Mouse (Mus musculus) CH12.LX (cell line): ENCODE data around the gene Gm20716.

Source experiments
- BHLHE40 ChIP-seq: IDR thresholded peaks from 2 replicates; pipeline ENCODE4 v1.6.1; 2011; ENCODE audit warnings: mild to moderate bottlenecking, low read depth, low read length, improper control_type of control experiment
- CHD1 ChIP-seq: IDR thresholded peaks from 2 replicates; pipeline ENCODE4 v1.6.1; 2012; ENCODE audit warnings: low read depth, low read length, improper control_type of control experiment, inconsistent platforms
- CTCF ChIP-seq, 2 experiments: IDR thresholded peaks in 1 of 2; conservative IDR thresholded peaks in 1 of 2; 2 replicates each; pipeline ENCODE4 v1.5.1; 2011 to 2012; ENCODE audit warnings: low read depth in 2 of 2, low read length in 2 of 2, improper control_type of control experiment in 1 of 2, inconsistent platforms in 1 of 2, mild to moderate bottlenecking in 1 of 2, moderate library complexity in 1 of 2
- ETS1 ChIP-seq: conservative IDR thresholded peaks from 2 replicates; pipeline ENCODE4 v1.6.1; 2012; ENCODE audit warnings: low read depth, mild to moderate bottlenecking, inconsistent platforms, low read length, improper control_type of control experiment, moderate library complexity
- GABPA ChIP-seq: IDR thresholded peaks from 2 replicates; pipeline ENCODE4 v1.6.1; 2012; ENCODE audit warnings: low read depth, low read length, improper control_type of control experiment, inconsistent platforms; ENCODE audit not compliant: insufficient replicate concordance
- IRF4 ChIP-seq: IDR thresholded peaks from 2 replicates; pipeline ENCODE4 v1.6.1; 2014; ENCODE audit warnings: low read depth, mild to moderate bottlenecking, inconsistent platforms, low read length, improper control_type of control experiment
- MAX ChIP-seq: IDR thresholded peaks from 2 replicates; pipeline ENCODE4 v1.6.1; 2011; ENCODE audit warnings: low read length, improper control_type of control experiment
- MXI1 ChIP-seq: IDR thresholded peaks from 2 replicates; pipeline ENCODE4 v1.6.1; 2011; ENCODE audit warnings: mild to moderate bottlenecking, low read depth, low read length, improper control_type of control experiment
- NRF1 ChIP-seq: IDR thresholded peaks from 2 replicates; pipeline ENCODE4 v1.6.1; 2014; ENCODE audit warnings: low read depth, mild to moderate bottlenecking, inconsistent platforms, low read length, improper control_type of control experiment, moderate library complexity
- POLR2A ChIP-seq: IDR thresholded peaks from 2 replicates; pipeline ENCODE4 v1.6.1; 2011; ENCODE audit warnings: low read depth, mild to moderate bottlenecking, improper control_type of control experiment, low read length
- UBTF ChIP-seq: IDR thresholded peaks from 2 replicates; pipeline ENCODE4 v1.6.1; 2012; ENCODE audit warnings: low read depth, mild to moderate bottlenecking, inconsistent platforms, low read length, improper control_type of control experiment, moderate library complexity
- ZC3H11A ChIP-seq: IDR thresholded peaks from 2 replicates; pipeline ENCODE4 v1.6.1; 2012; ENCODE audit warnings: low read depth, mild to moderate bottlenecking, inconsistent platforms, low read length, improper control_type of control experiment
- ZKSCAN1 ChIP-seq: IDR thresholded peaks from 2 replicates; pipeline ENCODE4 v1.6.1; 2012; ENCODE audit warnings: low read depth, inconsistent platforms, low read length, improper control_type of control experiment, borderline replicate concordance

DNA sequence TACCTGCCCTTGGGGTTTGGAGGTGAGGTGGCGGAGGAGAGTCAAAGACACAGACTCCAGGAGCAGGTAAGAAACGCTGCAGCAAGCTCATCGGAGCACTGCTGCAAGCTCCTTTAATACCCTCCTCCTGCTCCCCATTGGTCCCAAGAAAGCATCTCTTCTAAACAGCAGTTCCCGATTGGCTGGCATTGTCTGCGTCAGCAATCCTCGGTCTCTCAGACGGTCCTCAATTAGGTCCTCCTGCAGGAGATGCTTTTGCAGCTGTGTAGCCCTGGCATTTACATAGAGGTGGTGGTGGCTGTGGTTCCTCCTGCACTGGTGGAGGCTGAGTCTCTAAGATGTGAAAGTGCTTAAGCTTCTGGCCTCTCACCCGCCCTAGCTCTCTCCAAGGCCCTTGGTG is 15.4 kb upstream of the Gm20716 start:
- no peak for TF ChIP-seq CTCF (conservative IDR thresholded peaks at IDR 0.05 in 1 of 2, IDR thresholded peaks at IDR 0.05 in 1 of 2; ENCODE audit: low read depth in 2 of 2, low read length in 2 of 2)
- no peak for TF ChIP-seq NRF1
- no peak for TF ChIP-seq BHLHE40
- TF ChIP-seq ZKSCAN1 = no peak
- no peak for TF ChIP-seq GABPA
- TF ChIP-seq ZC3H11A = no peak
- TF ChIP-seq POLR2A = no peak
- TF ChIP-seq IRF4 = no peak
- TF ChIP-seq MXI1 = no peak
- no peak for TF ChIP-seq UBTF
- TF ChIP-seq MAX = no peak
- no peak for TF ChIP-seq ETS1
- no peak for TF ChIP-seq CHD1
